Mouse (Mus musculus) liver, embryonic 13.5 days (tissue): Measurements from ENCODE around the gene Dbt. TPM values are rescaled to one million over a fixed set of nuclear protein-coding genes. Genes with fewer than 3 reads are reported as not detected.
A peak's percentile ranks its signal among the peaks of the same experiment; 100 is the strongest.
"Not testable (repeated sequence)": the region's sequence is repeated elsewhere in the genome, so short reads cannot be mapped to it uniquely, and the experiment has no call there.

Experiments used
- ATAC-seq: fragments of 200-750 bp; cut with Nextera tagmentation; 2 replicates; pipeline ENCODE4 v1.8.0; 2017; ENCODE audit warnings: low read depth, mild to moderate bottlenecking, moderate number of reproducible peaks, moderate library complexity
- DNase-seq: peaks from one replicate; pipeline ENCODE4 v3.0.0; 2022
- H3K27ac ChIP-seq: fragments of 300-500 bp; sonication (generic); 2 replicates; pipeline ENCODE4 v1.5.1; 2015; ENCODE audit warnings: moderate library complexity, mild to moderate bottlenecking, inconsistent platforms
- H3K27me3 ChIP-seq: fragments of 300-500 bp; sonication (generic); 2 replicates; pipeline ENCODE4 v1.6.1; 2015; ENCODE audit warnings: mild to moderate bottlenecking, inconsistent platforms
- H3K36me3 ChIP-seq: fragments of 300-500 bp; sonication (generic); 2 replicates; pipeline ENCODE4 v1.6.1; 2015; ENCODE audit warnings: mild to moderate bottlenecking, inconsistent platforms
- H3K4me1 ChIP-seq: fragments of 300-500 bp; sonication (generic); replicated peaks from 2 replicates; pipeline ENCODE4 v1.6.1; 2015; ENCODE audit warnings: inconsistent platforms
- H3K4me2 ChIP-seq: fragments of 300-500 bp; sonication (generic); 2 replicates; pipeline ENCODE4 v1.6.1; 2015; ENCODE audit warnings: inconsistent platforms, mild to moderate bottlenecking, moderate library complexity
- H3K4me3 ChIP-seq: fragments of 300-500 bp; sonication (generic); replicated peaks from 2 replicates; pipeline ENCODE4 v1.5.1; 2015; ENCODE audit warnings: mild to moderate bottlenecking, inconsistent platforms
- H3K9ac ChIP-seq: fragments of 300-500 bp; sonication (generic); 2 replicates; pipeline ENCODE4 v1.6.1; 2015; ENCODE audit warnings: mild to moderate bottlenecking, inconsistent platforms
- H3K9me3 ChIP-seq: fragments of 300-500 bp; sonication (generic); replicated peaks from 2 replicates; pipeline ENCODE4 v1.6.1; 2016; ENCODE audit warnings: inconsistent platforms
- WGBS: fragments of 180-500 bp; shearing (Covaris S2); methylation state at CpG from one replicate; pipeline ENCODE4 v1.1.7; 2015; ENCODE audit not compliant: insufficient replicate concordance; 5-methylcytosine and 5-hydroxymethylcytosine counted together
- polyA plus RNA-seq: library from polyadenylated mRNA; unstranded; fragments of >200 nt; fragmentation: Nextera tagmentation; extraction: Ambion mirVana; gene quantifications from 2 replicates; pipeline ENCODE4 v1.2.1, GENCODE M21; 2015

Gene Dbt
- polyA plus RNA-seq, 1 experiment from 2014 or later, result 9.1 TPM

DNA sequence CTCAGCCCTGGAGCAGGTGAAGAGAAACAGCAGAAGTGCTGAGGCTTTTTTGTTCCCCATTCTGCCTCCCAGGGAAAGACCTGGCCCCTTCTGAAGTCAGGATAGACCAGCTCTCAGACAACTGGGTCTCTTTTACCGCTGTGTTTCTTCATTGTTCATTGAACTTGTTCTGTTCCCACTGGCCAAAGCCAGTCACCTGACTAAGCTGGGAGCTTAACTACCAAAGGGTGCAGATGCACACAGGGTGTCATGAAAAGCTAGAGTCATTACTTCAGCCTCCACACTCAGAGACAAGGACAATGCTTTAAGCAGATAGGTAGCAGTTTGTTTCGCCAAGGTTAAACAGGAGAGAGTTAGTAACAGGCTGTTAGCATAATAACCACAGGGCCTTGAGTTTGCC lies 29.2 kb downstream of the Dbt start:
- Histone ChIP-seq H3K36me3 (peaks cover 27% of the 10 kb centered on the region), H3K27ac (peak overlapping the region; percentile 34; the same call in 1 of the 2 replicates), H3K9ac (no peak overlapping the region), H3K4me1 (0 out of 2 replicates have a peak, but pooled peaks cover 6% of the 10 kb centered on the region), H3K9me3 (no peaks in the 10 kb centered on the region), H3K4me3 (no peak overlapping the region), H3K27me3 (no peaks in the 10 kb centered on the region), H3K4me2 (no peak overlapping the region)
- 43% methylated on average over 2 of the region's 2 CpGs for WGBS
- DNase-seq (no peak), ATAC-seq (no peak)

DNA sequence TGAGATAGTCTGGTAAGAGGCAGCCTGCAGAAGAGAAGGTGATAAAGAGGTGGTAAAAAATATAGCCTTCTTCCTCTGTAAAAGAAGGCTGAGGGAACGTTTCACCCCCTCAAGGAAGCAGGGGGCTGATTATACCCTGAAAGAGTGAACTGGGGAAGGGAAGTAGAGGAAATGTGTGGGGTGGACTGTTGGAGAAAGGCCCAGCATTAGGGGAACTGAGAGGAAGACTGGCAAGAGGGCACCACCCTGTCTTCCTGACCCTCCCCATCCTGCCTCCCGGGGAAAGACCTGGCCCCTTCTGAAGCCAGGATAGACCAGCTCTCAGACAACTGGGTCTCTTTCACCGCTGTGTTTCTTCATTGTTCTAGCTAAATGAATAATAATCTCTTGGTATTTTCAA lies 29.7 kb downstream of the Dbt start:
- WGBS, result 25% methylated on average over 3 of the region's 3 CpGs
- Histone ChIP-seq H3K27me3 (no peaks in the 10 kb centered on the region), H3K9me3 (no peaks in the 10 kb centered on the region), H3K4me1 (0 out of 2 replicates have a peak, but pooled peaks cover 6% of the 10 kb centered on the region), H3K4me3 (no peak overlapping the region), H3K36me3 (peaks cover 30% of the 10 kb centered on the region), H3K4me2 (no peak overlapping the region), H3K9ac (no peak overlapping the region), H3K27ac (peak overlapping the region; percentile 34)
- DNase-seq (no peak), ATAC-seq (no peak)

DNA sequence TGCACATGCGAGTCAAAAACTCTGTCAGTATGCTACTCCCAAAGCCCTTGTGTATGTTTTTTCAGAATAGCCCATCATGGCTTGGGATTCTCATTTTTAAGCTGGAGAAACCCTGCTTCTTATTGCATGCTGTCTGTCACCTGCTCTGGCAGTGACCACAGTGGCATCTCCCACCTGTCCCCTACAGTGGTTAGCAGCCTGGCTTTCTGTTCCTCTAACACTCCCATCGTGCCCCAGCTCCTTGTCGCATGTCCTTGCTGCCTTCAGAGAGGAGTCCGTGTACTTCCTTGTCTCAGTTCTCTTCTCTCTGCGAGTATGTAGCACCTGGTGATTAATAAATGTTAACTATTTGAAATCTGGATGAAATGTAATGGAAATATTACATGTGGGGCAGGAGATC lies 34.6 kb downstream of the Dbt start:
- 78% methylated on average over 5 of the region's 5 CpGs for WGBS
- 0 out of 2 replicates have a peak, but pooled peaks cover 2% of the 10 kb centered on the region for H3K4me1 ChIP-seq
- H3K4me2 ChIP-seq, result no peak overlapping the region
- no peaks in the 10 kb centered on the region for H3K27me3 ChIP-seq
- H3K9me3 ChIP-seq, result no peaks in the 10 kb centered on the region
- ATAC-seq (no peak), DNase-seq (no peak)
- no peak overlapping the region for H3K27ac ChIP-seq
- H3K4me3 ChIP-seq, result no peak overlapping the region
- peaks cover 19% of the 10 kb centered on the region for H3K36me3 ChIP-seq
- no peak overlapping the region for H3K9ac ChIP-seq

DNA sequence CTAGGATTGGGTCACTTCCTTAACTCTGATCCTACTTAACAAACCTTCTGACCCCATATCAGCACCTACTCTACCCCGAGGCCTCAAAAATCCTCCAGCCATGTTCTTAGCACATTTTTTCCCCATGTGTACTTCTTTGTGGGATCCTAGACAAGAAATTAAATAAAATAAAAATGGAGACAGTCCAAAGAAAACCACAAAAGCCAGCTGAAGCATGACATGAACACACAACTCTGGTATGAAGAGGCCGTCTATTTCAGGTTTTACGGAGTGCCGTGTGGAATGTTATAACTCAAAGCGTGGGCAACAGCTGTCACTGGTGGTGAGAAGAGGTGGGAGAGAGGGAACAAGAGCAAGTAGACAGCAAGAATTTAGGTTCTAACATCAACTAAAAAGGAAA lies 38.5 kb downstream of the Dbt start:
- Histone ChIP-seq H3K4me3 (no peak overlapping the region), H3K9ac (no peak overlapping the region), H3K36me3 (peaks cover 12% of the 10 kb centered on the region), H3K4me2 (no peak overlapping the region), H3K9me3 (no peaks in the 10 kb centered on the region), H3K4me1 (no peaks in the 10 kb centered on the region), H3K27ac (no peak overlapping the region), H3K27me3 (no peaks in the 10 kb centered on the region)
- ATAC-seq (no peak), DNase-seq (no peak)
- 81% methylated on average over 5 of the region's 5 CpGs for WGBS

DNA sequence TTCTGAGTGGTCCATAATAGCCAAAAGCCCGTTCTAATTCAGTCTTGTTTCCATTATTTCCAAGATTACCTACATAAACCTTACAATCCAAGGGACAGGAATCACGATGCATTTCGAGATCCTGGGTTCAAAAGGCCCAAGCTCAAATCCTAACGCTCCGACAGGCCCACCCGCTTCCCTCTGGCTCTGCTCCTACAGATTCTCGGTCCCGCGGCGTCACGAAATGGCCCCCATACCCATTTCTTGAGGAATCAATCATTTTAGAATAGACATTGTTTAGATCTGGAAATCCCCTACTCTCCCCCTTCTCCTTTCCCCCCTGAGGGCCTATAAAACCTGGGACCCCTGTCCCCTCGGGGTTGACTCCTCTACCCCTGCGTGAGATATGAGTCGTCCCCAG lies 48.4 kb downstream of the Dbt start:
- WGBS, result 91% methylated on average over 14 of the region's 14 CpGs
- H3K4me2 ChIP-seq, DNase-seq, H3K4me3 ChIP-seq, H3K9ac ChIP-seq, H3K27ac ChIP-seq, H3K27me3 ChIP-seq, H3K36me3 ChIP-seq, ATAC-seq, H3K9me3 ChIP-seq: not testable (repeated sequence)
- H3K4me1 ChIP-seq, result peaks cover 36% of the 10 kb centered on the region

DNA sequence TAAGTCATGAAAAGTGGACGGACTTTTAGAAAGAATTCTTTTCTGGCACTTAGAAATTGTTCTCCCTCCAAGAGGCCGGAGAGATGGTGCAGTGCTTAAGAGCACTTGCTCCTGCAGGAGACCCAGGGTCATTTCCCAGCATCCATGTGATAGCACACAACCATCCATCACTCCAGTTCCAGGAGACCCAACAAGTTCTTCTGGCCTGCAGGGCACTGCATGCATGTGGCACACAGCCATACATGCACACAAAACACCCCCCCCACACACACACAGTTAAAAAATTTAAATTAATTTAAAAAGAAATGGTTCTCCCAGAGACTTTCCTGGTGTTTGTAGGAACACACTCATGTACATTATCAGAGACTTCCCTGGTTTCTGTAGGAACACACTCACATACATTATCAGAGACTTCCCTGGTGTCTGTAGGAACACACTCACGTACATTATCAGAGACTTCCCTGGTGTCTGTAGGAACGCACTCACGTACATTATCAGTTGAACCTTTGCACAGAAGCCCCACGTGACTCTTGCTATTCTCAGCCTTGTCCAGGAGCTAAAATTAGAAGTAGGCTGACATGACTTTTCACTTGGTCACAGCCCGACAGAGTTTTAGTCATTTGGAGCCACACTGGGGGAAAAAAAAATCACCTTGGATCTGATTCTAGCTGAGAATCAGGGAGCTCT lies 49.7 kb downstream of the Dbt start, which contains the start of gene Lrrc39:
Lrrc39 (plus strand) TSS at position 566 of the 687 bp plus-strand sequence.
- no peaks in the 10 kb centered on the region for H3K27me3 ChIP-seq
- H3K36me3 ChIP-seq, result peaks cover 13% of the 10 kb centered on the region
- WGBS, result 23% methylated on average over 7 of the region's 7 CpGs
- H3K9ac ChIP-seq, result peak within 1 kb of the TSS; percentile 72
- H3K4me3 ChIP-seq, result peak within 1 kb of the TSS; percentile 64
- peaks cover 36% of the 10 kb centered on the region for H3K4me1 ChIP-seq
- H3K9me3 ChIP-seq, result peaks cover 8% of the 10 kb centered on the region
- H3K4me2 ChIP-seq, result peak within 1 kb of the TSS; percentile 72
- peak within 1 kb of the TSS; percentile 95 for H3K27ac ChIP-seq
- peak; percentile 99 for ATAC-seq
- peak; percentile 80 for DNase-seq

DNA sequence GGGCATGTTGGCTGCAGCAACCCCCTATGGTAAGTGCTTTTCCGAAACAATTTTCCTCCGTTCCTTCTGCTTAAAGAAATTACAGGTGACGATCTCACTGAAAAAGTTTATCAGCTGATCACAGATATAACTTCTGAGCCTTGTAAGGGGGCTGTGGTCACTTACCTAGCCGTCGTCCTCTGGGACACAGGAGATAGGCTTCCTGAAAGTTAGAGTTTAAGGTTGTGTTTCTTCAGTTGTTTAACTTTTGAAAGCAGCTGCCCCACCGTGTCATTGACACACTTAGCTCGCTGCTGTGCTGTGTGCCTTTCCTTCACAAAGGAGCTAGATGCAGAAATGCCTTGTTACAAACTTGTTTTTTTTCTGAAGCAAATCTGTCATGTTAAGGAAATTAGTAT lies 50.2 kb downstream of the Dbt start:
- H3K36me3 ChIP-seq, result peaks cover 13% of the 10 kb centered on the region
- H3K27ac ChIP-seq, result peak overlapping the region; percentile 95
- peak overlapping the region; percentile 72 for H3K9ac ChIP-seq
- 11% methylated on average over 7 of the region's 7 CpGs for WGBS
- peaks cover 36% of the 10 kb centered on the region for H3K4me1 ChIP-seq
- peak overlapping the region; percentile 64 for H3K4me3 ChIP-seq
- peak overlapping the region; percentile 72 for H3K4me2 ChIP-seq
- H3K9me3 ChIP-seq, result peaks cover 8% of the 10 kb centered on the region
- ATAC-seq, result peak; percentile 58
- no peaks in the 10 kb centered on the region for H3K27me3 ChIP-seq
- no peak for DNase-seq

DNA sequence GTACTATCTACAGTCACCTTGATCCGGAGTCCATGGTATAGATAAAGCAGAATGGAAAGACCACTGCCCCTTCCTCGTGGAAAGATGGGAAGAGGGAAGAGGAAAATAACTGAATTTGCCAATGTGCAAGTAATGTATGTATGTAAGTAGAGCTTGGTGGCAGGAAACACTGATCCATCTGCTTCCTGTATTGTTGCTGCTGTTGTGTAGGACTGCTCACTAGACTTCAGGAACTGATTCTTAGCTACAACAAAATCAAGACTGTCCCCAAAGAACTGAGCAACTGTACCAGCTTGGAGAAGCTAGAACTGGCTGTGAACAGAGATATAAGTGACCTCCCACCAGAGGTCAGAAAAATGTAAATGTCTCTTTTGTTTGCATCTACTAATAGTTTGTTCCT lies 57.8 kb downstream of the Dbt start:
- H3K4me3 ChIP-seq, result no peak overlapping the region
- H3K9ac ChIP-seq, result no peak overlapping the region
- H3K27ac ChIP-seq, result no peak overlapping the region
- H3K27me3 ChIP-seq, result no peaks in the 10 kb centered on the region
- H3K4me2 ChIP-seq, result no peak overlapping the region
- 24% methylated on average over 2 of the region's 2 CpGs for WGBS
- DNase-seq (no peak), ATAC-seq (no peak)
- no peaks in the 10 kb centered on the region for H3K4me1 ChIP-seq
- H3K9me3 ChIP-seq, result peaks cover 8% of the 10 kb centered on the region
- H3K36me3 ChIP-seq, result peaks cover 15% of the 10 kb centered on the region

DNA sequence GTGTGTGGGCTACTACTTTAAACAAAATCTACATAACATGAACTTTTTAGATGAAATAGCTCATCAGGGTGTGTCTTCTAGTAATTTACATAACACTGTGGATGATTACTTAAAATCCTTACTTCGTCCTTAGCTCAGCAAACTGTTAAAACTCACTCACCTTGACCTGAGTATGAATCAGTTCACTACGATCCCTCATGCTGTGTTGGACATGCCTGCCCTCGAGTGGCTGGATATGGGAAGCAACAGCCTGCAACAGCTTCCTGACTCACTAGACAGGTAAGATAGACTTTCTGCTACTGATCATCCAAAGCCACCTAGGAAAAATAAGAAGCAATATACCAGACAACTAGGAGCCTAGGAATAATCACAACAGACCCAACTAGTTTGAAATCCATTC lies 64.4 kb downstream of the Dbt start:
- Histone ChIP-seq H3K9ac (no peak overlapping the region), H3K4me1 (no peaks in the 10 kb centered on the region), H3K27ac (no peak overlapping the region), H3K9me3 (no peaks in the 10 kb centered on the region), H3K4me2 (no peak overlapping the region), H3K4me3 (no peak overlapping the region), H3K36me3 (peaks cover 33% of the 10 kb centered on the region), H3K27me3 (no peaks in the 10 kb centered on the region)
- DNase-seq (no peak), ATAC-seq (no peak)
- WGBS, result 44% methylated on average over 3 of the region's 3 CpGs

DNA sequence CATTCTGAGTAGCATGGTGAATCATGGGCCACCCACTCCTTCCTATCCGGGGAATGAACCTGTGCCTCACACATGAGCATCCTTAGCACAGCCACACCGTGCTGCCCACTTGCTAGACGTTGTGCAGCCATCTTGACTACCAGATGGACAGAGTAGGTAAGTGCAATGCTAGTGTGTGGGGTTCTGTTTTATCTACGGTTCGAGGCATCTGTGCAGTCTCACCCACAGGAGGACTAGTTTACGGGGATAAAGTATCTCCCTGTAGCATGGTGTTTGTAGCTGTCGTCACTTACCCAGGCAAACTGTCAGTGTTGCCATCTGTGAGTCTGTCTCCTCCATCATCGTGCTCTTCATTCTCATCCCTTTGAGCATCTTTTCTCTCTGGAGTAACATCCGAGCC lies 69.3 kb downstream of the Dbt start:
- no peak overlapping the region for H3K4me2 ChIP-seq
- no peak overlapping the region for H3K9ac ChIP-seq
- DNase-seq (no peak), ATAC-seq (no peak)
- no peaks in the 10 kb centered on the region for H3K4me1 ChIP-seq
- no peak overlapping the region for H3K4me3 ChIP-seq
- 91% methylated on average over 9 of the region's 9 CpGs for WGBS
- H3K36me3 ChIP-seq, result peaks cover 64% of the 10 kb centered on the region
- no peaks in the 10 kb centered on the region for H3K27me3 ChIP-seq
- no peaks in the 10 kb centered on the region for H3K9me3 ChIP-seq
- H3K27ac ChIP-seq, result no peak overlapping the region

DNA sequence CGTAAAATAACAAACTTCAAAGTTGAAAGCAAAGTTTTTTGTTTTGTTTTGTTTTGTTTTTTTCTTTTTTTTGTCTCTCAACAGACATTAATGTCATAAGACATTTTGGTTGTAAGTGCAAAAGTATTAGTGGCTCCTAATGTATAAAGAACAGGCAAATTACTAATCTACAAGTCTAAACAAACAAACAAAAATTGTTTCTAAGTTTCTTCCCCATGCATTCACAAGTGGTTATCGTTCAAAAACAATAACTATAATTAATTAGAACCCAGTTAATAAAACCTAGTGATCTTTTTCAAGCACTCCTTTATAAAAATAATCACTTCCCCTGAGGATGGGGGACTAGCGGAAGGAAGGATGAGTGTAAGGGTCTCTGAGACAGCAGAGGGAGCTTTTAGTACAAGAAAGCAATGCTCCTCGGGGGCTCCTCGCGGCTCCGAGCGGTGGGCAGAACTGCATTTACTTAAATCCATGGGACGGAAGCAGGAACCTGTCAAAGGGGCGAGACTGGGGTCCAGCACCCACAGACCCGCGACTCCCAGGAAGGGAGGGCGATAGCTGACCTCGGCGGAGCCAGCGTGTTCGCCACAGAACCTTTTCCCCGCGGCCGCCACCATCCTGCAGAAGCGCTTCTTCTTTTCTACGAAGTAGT lies 81.3 kb downstream of the Dbt start:
- 2% methylated on average over 22 of the region's 22 CpGs for WGBS
- Histone ChIP-seq H3K9ac (peak overlapping the region; percentile 93), H3K4me3 (peak overlapping the region; percentile 83), H3K36me3 (peaks cover 31% of the 10 kb centered on the region), H3K9me3 (no peaks in the 10 kb centered on the region), H3K27ac (peak overlapping the region; percentile 76), H3K4me1 (peaks cover 30% of the 10 kb centered on the region), H3K27me3 (no peaks in the 10 kb centered on the region), H3K4me2 (peak overlapping the region; percentile 74)
- peak; percentile 56 for ATAC-seq
- DNase-seq, result no peak
